Mouse (Mus musculus): ENCODE measurements at regions not wholly inside any gene's neighbourhood (a gene's known extent, or its start where the extent isn't known, plus 50 kb on each side); places are given as distances from the start of the nearest gene placed in this dataset.

DNA sequence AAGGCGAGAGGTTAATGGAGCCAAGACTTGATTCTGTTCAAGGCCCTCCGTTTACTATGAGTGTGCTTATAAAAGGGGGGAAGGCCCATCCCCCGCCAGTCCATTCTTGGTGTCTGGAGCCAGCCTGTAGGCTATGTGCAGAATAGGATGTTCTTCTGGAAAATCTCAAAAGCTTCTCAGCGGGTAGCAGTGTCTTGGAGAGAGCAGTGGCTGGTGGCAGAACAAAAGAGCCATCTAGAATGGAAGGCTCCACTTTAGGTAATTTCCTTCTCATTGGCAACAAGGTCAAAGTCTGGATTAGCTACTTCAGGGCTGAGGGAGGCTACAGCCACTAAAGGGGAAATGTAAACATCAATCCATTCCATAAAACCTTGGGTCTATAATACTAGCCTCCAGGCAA lies 1150.8 kb upstream of the Ptprd start:
- no peak for ATAC-seq
- H3K4me3 ChIP-seq (replicated peaks), result no peak overlapping the region
- no peak overlapping the region for H3K4me2 ChIP-seq (replicated peaks)
- no peaks in the 10 kb centered on the region for H3K9me3 ChIP-seq
- H3K36me3 ChIP-seq, result no peaks in the 10 kb centered on the region
- H3K27me3 ChIP-seq, result no peaks in the 10 kb centered on the region
- no peak overlapping the region for H3K27ac ChIP-seq
- H3K4me1 ChIP-seq (replicated peaks), result no peaks in the 10 kb centered on the region
- WGBS, result 76% methylated on average over 4 of the region's 4 CpGs
- H3K9ac ChIP-seq (replicated peaks), result no peak overlapping the region

DNA sequence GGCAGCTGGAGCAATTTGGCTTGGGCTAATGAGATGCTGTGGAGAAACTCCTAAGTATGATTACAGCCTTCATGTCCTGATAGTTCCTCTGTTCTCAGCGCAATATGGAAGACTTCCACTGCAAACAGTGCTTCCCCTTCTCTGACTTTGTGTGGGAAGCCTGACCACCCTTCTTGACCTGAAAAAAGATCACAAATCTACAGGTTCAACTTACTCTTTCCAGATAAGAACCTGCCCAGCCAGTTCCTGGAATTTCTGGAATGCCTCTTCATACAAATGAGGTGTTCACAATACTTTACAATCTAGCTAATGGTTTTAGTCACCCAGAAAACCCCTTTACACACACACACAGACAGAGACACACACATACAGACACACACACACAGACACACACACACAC lies 1146.0 kb upstream of the Ptprd start:
- H3K4me2 ChIP-seq (replicated peaks), result no peak overlapping the region
- H3K9ac ChIP-seq (replicated peaks), result no peak overlapping the region
- no peaks in the 10 kb centered on the region for H3K36me3 ChIP-seq
- H3K27me3 ChIP-seq, result no peaks in the 10 kb centered on the region
- WGBS, result 90% methylated on average over 1 of the region's 1 CpGs
- H3K9me3 ChIP-seq, result no peaks in the 10 kb centered on the region
- no peak overlapping the region for H3K27ac ChIP-seq
- no peak for ATAC-seq
- no peak overlapping the region for H3K4me3 ChIP-seq (replicated peaks)
- H3K4me1 ChIP-seq (replicated peaks), result no peaks in the 10 kb centered on the region

DNA sequence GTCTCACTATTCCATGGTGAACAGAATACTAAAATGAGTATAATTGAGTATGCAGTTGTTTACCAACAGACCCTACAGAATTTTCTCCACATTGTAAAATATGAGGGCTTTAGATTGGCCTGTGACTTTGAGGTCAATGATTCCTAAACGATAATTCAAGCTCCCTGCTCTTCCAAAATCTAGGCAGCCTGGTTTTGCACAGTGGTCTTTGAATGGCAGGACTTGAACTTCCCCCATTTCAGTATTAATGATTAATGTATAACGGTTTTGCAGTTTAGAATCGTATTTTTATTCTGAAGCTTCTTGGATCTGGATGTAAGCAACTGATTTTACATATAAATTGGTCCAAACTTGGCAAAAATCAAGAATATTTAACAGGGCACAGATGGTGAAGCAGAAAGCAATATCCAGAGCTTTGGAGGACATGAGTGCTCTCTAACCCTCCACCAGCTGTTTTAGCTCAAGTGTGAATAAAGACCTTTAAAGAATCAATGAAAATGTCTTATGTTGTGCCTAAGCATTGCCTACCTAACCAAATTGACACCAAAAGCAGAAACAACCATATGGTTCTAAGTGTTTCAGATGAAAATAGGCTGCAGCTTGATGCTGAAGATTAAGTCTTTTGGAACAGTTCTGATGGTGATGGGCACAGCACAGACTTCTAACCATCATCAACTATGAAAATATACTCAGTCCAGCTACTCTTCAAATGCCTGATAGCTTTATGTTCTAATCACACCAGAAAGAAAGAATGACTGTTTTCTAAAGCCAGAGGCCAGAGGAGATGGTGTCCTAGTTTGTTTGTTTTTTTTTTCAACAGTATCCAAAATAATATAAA lies 1098.3 kb upstream of the Ptprd start:
- 65% methylated on average over 3 of the region's 3 CpGs for WGBS
- H3K4me2 ChIP-seq (replicated peaks), result no peak overlapping the region
- H3K27ac ChIP-seq, result no peak overlapping the region
- no peaks in the 10 kb centered on the region for H3K9me3 ChIP-seq
- H3K4me3 ChIP-seq (replicated peaks), result no peak overlapping the region
- H3K36me3 ChIP-seq, result no peaks in the 10 kb centered on the region
- H3K27me3 ChIP-seq, result no peaks in the 10 kb centered on the region
- no peak overlapping the region for H3K9ac ChIP-seq (replicated peaks)
- no peak for ATAC-seq
- no peaks in the 10 kb centered on the region for H3K4me1 ChIP-seq (replicated peaks)

DNA sequence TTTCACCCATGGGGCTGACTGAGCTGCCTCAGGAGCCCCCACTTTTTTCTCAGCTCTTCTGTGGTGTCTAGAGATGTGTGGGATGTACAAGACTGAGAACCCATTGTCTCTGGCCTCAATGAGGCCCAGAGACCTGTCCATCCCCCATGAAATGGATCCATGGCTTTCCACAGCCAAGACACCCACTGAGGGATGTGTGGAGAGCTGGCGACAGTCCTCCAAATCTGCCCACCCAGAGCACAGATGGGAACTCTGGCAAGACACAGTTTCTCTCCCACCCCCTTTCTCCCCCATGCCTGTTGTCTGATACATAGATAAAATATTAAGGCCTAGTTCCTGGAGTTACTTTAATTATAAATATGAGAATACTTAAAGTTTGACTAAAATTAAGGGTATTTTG lies 1079.3 kb upstream of the Ptprd start:
- Histone ChIP-seq H3K9me3 (no peaks in the 10 kb centered on the region), H3K4me3 (replicated peaks) (no peak overlapping the region), H3K4me1 (replicated peaks) (no peaks in the 10 kb centered on the region), H3K27ac (no peak overlapping the region), H3K27me3 (no peaks in the 10 kb centered on the region), H3K9ac (replicated peaks) (no peak overlapping the region), H3K4me2 (replicated peaks) (no peak overlapping the region), H3K36me3 (no peaks in the 10 kb centered on the region)
- 83% methylated on average over 1 of the region's 1 CpGs for WGBS
- no peak for ATAC-seq

DNA sequence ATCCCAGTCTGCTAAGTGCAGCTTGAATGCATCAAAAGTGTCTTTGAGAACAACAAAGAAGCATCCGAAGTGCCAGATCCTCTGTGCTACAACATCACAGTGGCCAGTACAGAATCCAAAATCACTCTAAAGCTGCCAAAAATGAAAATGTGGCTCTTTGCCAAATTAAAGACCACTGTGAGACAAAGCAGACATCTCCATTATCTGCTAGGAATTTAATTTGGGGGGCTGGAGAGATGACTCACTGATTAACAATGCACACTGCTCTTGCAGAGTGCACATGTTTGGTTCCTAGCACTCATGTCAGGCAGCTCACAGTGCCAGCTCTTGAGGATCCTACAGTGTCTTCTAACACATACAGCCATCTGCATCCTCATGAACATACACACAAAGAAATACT lies 1053.3 kb upstream of the Ptprd start:
- Histone ChIP-seq H3K36me3 (no peaks in the 10 kb centered on the region), H3K27ac (no peak overlapping the region), H3K4me3 (replicated peaks) (no peak overlapping the region), H3K4me1 (replicated peaks) (no peaks in the 10 kb centered on the region), H3K9ac (replicated peaks) (no peak overlapping the region), H3K27me3 (no peaks in the 10 kb centered on the region), H3K4me2 (replicated peaks) (no peak overlapping the region), H3K9me3 (no peaks in the 10 kb centered on the region)
- peak; percentile 66; the same call in 1 of the 2 replicates for ATAC-seq
- 72% methylated on average over 1 of the region's 1 CpGs for WGBS

DNA sequence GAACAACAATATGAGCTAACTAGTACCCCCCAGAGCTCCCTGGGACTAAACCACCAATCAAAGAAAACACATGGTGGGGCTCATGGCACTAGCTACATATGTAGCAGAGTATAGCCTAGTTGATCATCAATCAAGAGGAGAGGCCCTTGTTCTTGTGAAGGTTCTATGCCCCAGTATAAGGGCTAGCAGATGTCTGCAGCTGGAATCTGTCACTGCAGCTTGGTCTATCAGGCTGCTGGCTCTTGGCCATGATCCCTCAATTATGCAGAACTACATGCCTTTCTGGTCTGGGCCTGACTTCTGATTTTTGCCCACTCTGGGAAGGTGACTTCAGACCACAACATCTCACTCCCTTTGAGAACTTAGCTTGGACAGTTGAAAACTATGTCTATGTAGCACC lies 1031.4 kb upstream of the Ptprd start:
- H3K36me3 ChIP-seq, result no peaks in the 10 kb centered on the region
- no peak for ATAC-seq
- no peaks in the 10 kb centered on the region for H3K27me3 ChIP-seq
- no peaks in the 10 kb centered on the region for H3K9me3 ChIP-seq
- H3K4me2 ChIP-seq (replicated peaks), result no peak overlapping the region
- H3K9ac ChIP-seq (replicated peaks), result no peak overlapping the region
- no peak overlapping the region for H3K4me3 ChIP-seq (replicated peaks)
- H3K27ac ChIP-seq, result no peak overlapping the region
- H3K4me1 ChIP-seq (replicated peaks), result no peaks in the 10 kb centered on the region

DNA sequence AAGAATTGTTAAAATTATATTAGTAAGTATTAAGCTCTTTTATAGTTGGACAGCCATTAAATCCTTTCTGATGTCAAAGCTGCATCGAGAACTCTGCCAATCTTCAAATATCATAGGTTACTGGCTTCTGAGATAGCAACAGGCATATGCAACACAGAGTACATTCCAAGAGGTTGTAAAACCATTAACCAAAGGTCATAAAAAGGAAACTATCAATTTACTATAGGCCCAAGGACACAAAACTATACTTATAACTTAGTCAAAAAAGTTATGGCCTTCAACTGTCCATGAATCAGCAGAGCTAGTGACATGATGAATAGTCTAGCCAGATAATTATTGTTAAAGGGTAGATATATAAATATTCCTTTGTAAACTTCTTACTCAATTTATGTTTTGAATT lies 1029.9 kb upstream of the Ptprd start:
- no peaks in the 10 kb centered on the region for H3K36me3 ChIP-seq
- no peak for ATAC-seq
- WGBS, result 94% methylated on average over 1 of the region's 1 CpGs
- H3K4me1 ChIP-seq (replicated peaks), result no peaks in the 10 kb centered on the region
- no peak overlapping the region for H3K4me2 ChIP-seq (replicated peaks)
- H3K27ac ChIP-seq, result no peak overlapping the region
- H3K27me3 ChIP-seq, result no peaks in the 10 kb centered on the region
- H3K9me3 ChIP-seq, result no peaks in the 10 kb centered on the region
- H3K4me3 ChIP-seq (replicated peaks), result no peak overlapping the region
- no peak overlapping the region for H3K9ac ChIP-seq (replicated peaks)

DNA sequence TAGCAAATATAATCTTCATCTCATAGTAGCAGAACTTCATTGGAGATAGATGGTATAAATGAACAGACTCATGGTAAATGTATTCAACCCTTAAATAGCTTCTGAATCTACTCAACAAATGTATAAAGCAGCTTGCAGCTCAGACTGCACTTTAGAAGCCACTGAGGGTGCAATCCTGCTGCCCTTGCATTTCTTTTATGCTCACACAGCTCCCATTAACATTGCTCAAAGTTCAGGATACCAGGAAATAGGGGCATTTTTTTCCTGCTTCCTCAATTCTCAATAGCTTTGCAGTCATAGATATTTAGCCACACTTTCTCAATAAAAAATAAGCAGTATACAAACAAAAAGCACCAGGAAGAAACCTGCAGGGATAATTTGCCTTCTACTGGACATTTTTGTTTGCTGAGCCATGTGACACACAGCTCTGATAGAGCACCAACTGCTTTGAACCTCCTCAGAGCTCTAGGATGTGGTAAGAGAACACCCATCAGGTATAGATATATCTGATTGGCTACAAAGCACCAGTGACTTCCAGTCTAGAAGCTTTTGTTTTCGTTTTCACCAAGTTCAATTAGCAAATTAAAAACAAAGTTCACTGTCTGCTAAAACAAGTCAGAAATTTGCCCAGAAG lies 1012.5 kb upstream of the Ptprd start:
- Histone ChIP-seq H3K9me3 (peaks cover 8% of the 10 kb centered on the region), H3K9ac (replicated peaks) (no peak overlapping the region), H3K4me2 (replicated peaks) (no peak overlapping the region), H3K36me3 (no peaks in the 10 kb centered on the region), H3K27me3 (no peaks in the 10 kb centered on the region), H3K4me1 (replicated peaks) (no peaks in the 10 kb centered on the region), H3K27ac (no peak overlapping the region), H3K4me3 (replicated peaks) (no peak overlapping the region)
- WGBS, result 56% methylated on average over 1 of the region's 1 CpGs
- no peak for ATAC-seq
